Mouse (Mus musculus): ENCODE measurements around the gene Nr0b1.

Nr0b1 gene

DNA sequence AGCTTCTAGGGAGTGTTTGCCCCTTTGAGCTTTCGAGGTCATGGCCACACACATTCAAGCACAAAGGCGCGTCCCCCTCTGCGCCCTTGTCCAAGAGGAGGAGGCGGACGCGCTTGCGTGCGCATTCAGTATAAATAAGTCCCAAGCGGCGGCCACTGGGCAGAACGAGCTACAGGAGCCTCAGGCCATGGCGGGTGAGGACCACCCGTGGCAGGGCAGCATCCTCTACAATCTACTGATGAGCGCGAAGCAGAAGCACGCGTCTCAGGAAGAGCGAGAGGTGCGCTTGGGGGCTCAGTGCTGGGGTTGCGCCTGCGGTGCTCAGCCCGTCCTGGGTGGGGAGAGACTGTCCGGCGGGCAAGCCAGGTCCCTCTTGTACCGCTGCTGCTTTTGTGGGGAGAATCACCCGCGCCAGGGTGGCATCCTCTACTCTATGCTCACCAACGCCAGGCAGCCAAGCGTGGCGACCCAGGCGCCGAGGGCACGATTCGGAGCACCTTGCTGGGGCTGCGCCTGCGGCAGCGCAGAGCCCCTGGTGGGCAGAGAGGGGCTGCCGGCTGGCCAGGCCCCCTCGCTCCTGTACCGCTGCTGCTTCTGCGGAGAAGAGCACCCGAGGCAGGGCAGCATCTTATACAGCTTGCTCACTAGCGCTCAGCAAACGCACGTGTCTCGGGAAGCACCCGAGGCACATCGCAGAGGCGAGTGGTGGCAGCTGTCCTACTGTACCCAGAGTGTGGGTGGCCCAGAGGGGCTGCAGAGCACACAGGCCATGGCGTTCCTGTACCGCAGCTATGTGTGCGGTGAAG, at the start of gene Nr0b1:
Gene Nr0b1 (plus strand): TSS at position 151 of the 806 bp plus-strand sequence.
- DNase-seq (ENCODE audit: low spot score) = no peak

DNA sequence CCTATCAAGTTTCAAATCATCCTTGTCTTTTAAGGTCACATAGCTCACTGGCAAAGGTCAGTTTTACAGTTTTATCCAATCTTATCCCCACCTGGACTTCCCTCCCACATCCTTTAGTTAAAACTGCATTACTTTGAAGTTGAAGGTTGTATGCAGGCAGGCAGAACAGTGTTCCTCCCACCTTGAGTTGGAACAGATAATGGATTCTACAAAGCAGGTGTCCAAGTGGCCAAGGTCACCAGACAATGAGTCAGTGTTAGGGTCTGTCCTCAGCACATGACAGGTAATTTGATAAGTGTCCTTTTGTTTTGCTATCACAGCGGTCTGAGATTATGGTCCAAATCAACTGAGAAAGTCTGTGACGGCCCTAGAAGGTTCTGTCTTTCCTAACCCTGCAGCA, 4.3 kb upstream of the Nr0b1 start:
- no peak for DNase-seq (ENCODE audit: low spot score)

- no peak for DNase-seq (ENCODE audit: low spot score)
These were observed 943 bp downstream of the Nr0b1 start for GRCm38 (mm10) chrX:86192420-86192994.

GRCm38 (mm10) chrX:86193386-86193785, 1.8 kb downstream of the Nr0b1 start:
- no peak for DNase-seq (ENCODE audit: low spot score)

- DNase-seq (ENCODE audit: low spot score) = no peak
These were observed 45.7 kb downstream of the Nr0b1 start for GRCm38 (mm10) chrX:86237246-86237645.

Data from ovary, postnatal 10 days (tissue).